Mouse (Mus musculus) brain, embryonic 14.5 days (tissue): ENCODE results near the gene A030005K14Rik. TPM values are rescaled to one million over a fixed set of nuclear protein-coding genes. Genes with fewer than 3 reads are reported as not detected.
A peak's percentile ranks its signal among the peaks of the same experiment; 100 is the strongest.

Experiments used
- DNase-seq: peaks from one replicate; pipeline ENCODE4 v3.0.0-alpha.2; 2011; ENCODE audit warnings: low read depth
- CTCF ChIP-seq: fragments of 200-500 bp; IDR thresholded peaks from 2 replicates; pipeline ENCODE4 v1.5.1; 2012; ENCODE audit warnings: inconsistent platforms, mild to moderate bottlenecking, moderate library complexity, borderline replicate concordance; ENCODE audit not compliant: insufficient read depth, insufficient read length; ENCODE audit errors: extremely low read depth
- POLR2A ChIP-seq: fragments of 200-500 bp; IDR thresholded peaks from 2 replicates; pipeline ENCODE4 v1.6.1; 2012; ENCODE audit warnings: mild to moderate bottlenecking, inconsistent platforms, borderline replicate concordance; ENCODE audit not compliant: poor library complexity, insufficient read depth, insufficient read length, severe bottlenecking; ENCODE audit errors: extremely low read depth
- polyA plus RNA-seq: library from polyadenylated mRNA; depleted of rRNA; stranded (reverse); fragments of >200 nt; gene quantifications from 2 replicates; pipeline ENCODE4 v1.2.3, GENCODE M21; 2012; rRNA removed

The A030005K14Rik gene
- not detected in 2 replicates for polyA plus RNA-seq

DNA sequence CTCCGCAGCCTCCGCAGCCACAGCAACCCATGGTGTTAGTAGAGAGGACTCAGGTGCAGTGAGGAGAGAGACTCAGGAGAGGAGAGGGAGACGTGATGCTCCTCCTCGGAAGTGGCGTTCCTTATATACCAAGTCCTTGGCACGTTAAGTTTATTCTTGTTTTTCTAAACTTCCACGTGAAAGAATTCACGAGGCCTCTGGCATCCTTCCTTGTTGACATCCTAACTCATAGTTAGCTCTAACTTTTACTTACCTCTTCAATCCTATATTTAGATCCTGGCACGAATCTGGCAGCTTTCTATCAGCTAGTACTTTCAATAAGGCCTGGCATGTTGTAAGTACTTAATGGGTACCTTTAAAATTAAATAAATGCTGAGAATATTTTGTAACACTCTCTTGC is at the start of gene A030005K14Rik:
TSS of gene A030005K14Rik (minus strand) at position 101 of the 400 bp plus-strand sequence.
- no peak for DNase-seq
- TF ChIP-seq CTCF (no peak), POLR2A (no peak)

DNA sequence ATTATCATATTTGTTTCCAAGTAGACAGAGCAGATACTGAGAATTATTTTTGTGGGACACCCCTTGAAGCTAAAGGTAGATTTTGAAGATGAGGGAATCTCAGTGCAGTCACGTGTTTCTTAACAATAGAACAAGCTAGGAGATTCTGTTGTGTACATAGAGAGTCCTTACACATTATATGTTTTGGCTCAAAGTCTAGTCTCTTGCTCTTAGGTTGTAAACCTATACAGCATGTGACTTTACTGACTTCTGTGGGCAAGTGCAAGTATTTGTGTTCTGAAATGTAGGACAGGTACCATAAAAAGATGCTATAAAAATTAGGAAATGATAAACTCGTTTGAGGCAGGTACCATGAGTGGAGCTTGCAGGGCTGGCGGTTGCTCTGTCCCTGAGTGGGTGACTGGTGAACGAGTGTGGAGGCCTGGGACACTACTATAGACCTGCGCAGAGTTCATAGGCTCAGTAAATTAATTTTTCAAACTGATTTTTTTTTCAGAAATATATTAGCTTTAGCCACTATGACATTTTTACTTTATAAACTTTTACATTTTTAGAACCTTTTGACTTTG is 48.3 kb upstream of the A030005K14Rik start:
- DNase-seq: no peak
- TF ChIP-seq CTCF (no peak), POLR2A (no peak)

DNA sequence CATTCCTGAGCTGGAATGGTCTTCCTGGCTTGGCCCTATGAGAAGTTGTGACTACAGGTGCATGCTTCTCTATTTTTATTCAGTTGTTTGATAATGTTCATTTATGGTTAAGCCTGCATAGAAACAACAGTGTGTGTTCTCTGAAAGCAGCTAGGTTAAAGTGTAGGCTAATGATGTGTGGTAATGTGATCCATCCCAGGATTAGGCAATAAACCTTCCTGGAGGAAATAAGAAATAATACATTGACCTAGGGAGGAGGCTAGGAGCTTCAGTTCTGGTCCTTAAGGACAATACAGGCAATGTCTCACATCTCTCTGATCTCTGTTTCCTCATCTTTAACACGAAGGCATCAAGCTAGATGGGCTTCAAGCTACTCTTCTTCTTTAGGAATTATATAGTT is 46.3 kb upstream of the A030005K14Rik start:
- DNase-seq: no peak
- no peak for TF ChIP-seq CTCF
- no peak for TF ChIP-seq POLR2A

DNA sequence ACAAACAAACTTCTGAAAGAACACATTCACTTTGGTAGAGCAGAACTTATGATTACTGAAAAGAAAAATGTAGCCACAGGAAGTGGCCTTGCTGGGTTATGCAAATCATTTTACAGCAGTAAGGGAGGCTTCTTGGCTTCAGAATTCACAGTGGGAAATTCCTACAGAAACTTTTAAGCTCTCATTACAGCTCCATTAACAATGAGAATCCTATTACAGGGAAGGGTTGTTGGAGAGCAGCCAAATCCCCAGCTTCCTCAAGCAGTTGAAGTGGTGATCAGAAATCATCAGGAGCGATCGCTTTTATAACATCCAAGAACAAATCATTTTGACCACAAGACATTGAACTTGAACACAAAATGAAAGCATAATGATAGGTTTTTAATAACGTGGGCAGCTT is 42.7 kb upstream of the A030005K14Rik start:
- TF ChIP-seq CTCF: no peak
- no peak for TF ChIP-seq POLR2A
- peak; percentile 89 for DNase-seq

DNA sequence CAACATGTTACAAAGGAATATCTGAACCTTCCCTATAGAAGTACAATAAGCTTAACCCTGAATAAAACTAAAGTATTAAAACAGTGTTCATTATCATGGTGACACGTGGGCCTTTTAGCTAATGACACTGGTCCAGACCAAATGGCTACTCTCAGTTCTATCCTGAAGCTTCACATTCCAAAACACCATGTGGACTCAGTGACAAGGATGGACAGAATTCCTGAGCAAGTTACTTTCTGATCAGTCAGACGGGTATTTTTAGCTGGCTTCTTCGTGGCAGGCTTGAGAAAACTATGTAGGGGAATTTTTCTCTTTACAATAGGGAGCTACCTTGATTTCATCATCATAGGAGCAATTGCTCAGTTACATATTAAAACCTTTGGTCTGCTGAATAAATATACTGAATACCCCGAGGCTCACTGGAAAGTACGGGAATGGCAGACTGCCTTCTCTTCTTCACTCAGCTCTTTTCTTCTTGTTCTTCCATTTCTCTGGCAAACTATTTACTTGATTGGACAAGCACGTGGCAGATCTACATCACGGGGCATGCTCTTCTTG is 40.5 kb upstream of the A030005K14Rik start:
- DNase-seq: no peak
- TF ChIP-seq CTCF (no peak), POLR2A (no peak)

DNA sequence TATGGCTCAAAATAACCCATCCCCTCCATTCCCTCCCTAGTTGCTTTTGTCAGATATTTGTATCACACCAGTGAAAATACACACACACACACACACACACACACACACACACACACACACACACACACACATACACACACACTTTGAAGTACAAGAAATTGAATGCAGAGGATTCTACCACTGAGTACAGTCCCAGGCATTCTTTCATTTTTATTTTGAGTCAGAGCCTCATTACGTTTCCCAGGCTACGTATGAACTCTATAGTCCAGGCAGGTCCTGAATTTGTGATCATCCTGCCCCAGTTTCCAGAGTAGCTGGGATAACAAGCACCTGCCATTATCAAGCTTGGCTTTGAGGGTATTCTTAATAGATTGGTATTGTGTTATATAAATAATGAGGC is 40.0 kb upstream of the A030005K14Rik start:
- TF ChIP-seq CTCF (no peak), POLR2A (no peak)
- DNase-seq: peak; percentile 47

DNA sequence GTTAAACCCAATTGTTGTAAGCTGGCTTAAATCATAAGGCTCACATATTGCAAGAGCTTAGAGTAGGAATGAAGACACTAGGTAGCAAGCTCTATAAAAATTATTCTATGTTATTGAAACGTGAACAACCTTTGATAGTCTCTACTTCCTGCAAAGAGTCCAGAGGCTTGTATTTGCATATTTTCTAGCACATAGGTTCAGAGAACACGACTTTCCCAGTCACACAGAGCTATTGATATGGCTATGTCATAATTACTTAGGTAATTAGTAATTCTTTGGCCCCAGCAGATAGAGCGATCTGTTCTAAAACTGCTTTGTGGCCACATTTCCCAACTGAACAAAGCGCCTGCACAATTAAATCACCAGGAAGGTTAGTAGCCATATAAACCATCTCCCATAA is 37.8 kb upstream of the A030005K14Rik start:
- TF ChIP-seq POLR2A: no peak
- no peak for TF ChIP-seq CTCF
- no peak for DNase-seq

DNA sequence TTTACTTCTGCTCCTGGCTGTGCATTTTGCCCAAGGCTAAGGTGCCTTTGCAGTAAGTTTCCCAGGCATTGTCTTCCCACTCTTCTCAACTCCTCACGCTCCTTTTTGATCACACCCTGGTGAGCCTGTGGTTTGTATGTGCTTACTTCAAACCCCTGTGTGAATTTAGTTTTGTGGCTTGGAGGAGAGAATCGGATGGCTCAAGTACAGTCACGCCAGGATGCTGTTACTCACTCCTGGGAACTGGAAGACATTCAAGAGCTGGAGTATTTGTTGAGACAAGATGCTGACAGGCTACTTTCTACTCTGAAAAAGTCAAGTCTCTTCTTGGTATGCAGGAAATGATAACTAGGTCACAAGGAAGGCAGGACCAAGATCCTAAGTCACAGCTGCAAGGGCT is 32.1 kb upstream of the A030005K14Rik start:
- TF ChIP-seq CTCF (no peak), POLR2A (no peak)
- no peak for DNase-seq

DNA sequence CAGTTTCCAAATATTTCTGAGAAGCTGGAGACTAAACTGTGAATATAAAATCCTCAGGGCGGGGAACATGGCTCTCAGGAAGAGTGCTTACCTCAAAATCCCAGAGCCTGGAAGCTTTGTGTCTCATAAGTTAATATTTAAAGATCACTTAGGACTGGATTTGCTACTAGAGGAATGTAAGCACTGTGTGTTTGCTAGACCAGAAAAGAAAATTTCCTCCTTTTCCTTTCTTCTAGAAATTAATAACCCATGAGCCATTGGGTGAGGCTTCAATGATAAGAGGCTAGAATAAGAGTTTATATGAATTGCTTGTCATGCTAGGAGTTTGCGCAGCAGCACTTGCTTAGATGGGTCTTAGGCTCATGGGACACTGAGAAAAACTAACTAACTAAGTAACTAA is 25.6 kb upstream of the A030005K14Rik start:
- TF ChIP-seq CTCF (no peak), POLR2A (no peak)
- no peak for DNase-seq

DNA sequence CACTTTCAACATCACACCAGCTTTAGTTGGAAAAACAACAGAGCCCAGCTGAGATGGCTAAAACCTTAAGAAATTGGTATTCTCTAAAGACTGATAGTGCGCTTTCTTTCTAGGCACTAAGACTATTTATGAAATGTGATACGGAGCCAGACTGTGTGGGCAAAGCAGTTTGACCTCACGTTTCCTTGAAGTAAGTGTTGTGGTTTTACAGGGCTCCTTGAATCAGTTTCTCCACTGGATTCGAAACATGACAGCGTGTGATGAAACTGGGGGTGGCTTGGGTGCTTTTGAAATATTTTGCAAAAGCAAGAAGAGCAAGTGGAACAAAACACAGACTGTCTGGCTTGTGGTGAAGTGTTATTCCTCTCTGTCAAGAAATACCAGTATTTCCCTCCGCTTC is 17.8 kb upstream of the A030005K14Rik start:
- no peak for DNase-seq
- no peak for TF ChIP-seq CTCF
- no peak for TF ChIP-seq POLR2A

DNA sequence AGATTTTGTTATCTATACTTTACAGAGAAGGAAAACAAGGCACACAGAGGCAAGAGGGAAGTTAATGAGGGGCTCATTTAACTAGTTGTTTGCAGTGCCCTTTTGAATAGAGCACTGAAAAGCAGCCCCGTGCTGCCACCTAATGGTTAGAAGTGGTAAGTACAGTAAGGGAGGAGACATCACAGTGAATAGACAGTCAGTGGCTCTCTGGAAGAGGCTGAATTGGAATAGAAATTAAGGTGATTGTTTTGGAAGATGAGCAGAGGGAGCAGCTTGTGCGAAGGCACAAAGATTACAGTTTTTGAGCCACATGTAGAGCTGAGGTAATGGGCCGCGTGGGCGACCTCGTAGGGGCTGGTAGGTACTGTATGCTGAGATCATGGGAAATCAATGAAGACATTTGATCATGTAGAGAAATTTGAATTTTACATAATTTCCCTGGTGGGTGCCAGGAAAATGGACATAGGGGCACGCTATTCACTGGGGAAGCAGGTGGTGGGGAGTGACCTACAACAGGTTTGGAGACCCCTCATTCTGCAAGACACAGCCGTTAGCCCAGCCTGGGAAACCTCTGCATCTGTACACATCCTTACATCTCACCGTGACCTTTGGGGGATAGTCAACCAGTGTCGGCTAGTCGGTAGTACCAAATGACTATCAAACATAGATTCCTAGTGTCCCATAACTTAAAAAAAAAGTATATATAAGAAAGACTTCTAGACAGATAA is 17.2 kb upstream of the A030005K14Rik start:
- TF ChIP-seq POLR2A (no peak), CTCF (peak; percentile 80; the same call in 1 of the 2 replicates)
- DNase-seq: peak; percentile 88

DNA sequence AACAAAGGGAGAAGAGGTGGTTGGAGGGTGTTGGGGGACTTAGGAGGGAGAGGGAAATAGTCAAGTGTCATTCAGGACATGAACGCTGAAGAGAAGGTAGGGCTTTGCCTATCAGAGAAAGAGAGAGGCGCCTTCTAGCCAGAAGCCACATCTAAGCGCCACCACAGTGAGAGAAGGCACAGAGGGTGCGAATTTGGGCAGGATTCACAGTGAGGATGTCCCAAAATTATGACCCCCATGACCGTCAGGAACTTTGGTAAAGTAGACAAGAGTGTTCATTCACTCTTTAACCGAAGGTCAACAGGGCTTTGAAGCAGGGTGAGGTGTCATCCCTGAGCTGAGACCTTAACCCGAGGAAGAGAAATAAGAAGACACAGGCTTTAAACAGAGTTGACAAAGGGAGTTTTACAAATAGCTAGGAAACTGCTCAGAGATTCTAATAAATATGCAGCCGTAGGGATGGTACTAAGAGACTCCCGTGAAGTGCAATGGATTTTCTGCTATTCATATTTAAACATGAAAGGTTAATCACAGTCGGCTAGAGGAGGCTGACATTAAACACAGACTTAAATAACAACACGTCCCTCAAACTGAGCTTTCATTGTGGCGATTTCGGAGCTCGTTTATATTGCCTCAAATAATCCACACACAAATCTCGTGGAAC is 16.5 kb upstream of the A030005K14Rik start:
- TF ChIP-seq CTCF (no peak), POLR2A (no peak)
- DNase-seq: no peak

DNA sequence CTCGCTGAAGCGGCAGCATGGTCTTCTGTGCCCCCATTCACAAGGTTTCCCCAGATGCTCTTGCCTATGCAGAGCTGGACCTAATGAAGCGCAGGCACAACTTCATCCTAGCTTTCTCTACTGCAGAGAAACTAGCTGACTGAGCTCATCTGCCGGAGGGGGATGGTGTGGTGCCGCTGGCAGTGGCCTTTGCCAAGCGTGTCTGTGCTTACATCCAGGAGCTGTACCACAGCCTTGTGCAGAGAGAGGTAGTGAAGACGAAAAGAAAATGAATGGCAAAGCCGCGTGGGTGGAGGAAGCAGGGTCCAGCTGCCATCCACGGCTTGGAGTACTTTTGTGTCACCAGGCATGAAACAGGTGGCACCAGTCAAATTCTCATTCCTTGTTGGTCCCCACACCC is 8.0 kb upstream of the A030005K14Rik start:
- TF ChIP-seq POLR2A: no peak
- TF ChIP-seq CTCF: no peak
- DNase-seq: peak; percentile 5
